ENCODE assay signal across 8 mouse cellular contexts in genomic region chr5:118396004-118396725, GRCm38 (mm10).
DNase-seq lines count a peak whose midpoint lies in the region; ATAC-seq and TF ChIP-seq lines count a peak whose summit lies in the region.

No protein-coding gene starts in this region.

- peak overlapping the region; percentile 37 for H3K9ac ChIP-seq in ES-Bruce4 (ENCODE audit: low read depth, poor library complexity, severe bottlenecking)
- no peak overlapping the region for H3K9ac ChIP-seq in embryonic facial prominence, embryonic 11.5 days (replicated peaks; ENCODE audit: low read length)
- H3K9ac ChIP-seq in hindbrain, embryonic 15.5 days, result peak overlapping the region; percentile 8; the same call in 1 of the 2 replicates
- H3K9ac ChIP-seq in midbrain, embryonic 14.5 days (replicated peaks; ENCODE audit: low read length), result no peak overlapping the region

- H3K4me1 ChIP-seq in heart, embryonic 10.5 days, result peaks cover 11% of the 10 kb centered on the region
- peaks cover 4% of the 10 kb centered on the region for H3K4me1 ChIP-seq in ES-Bruce4 (ENCODE audit: control insufficient read depth, insufficient read depth, low read length)
- H3K4me1 ChIP-seq in embryonic facial prominence, embryonic 11.5 days (ENCODE audit: control insufficient read depth, insufficient read depth, low read length), result no peaks in the 10 kb centered on the region
- H3K4me1 ChIP-seq in hindbrain, embryonic 15.5 days (replicated peaks), result peaks cover 18% of the 10 kb centered on the region
- 0 out of 2 replicates have a peak, but pooled peaks cover 5% of the 10 kb centered on the region for H3K4me1 ChIP-seq in midbrain, embryonic 14.5 days (ENCODE audit: control insufficient read depth, insufficient read depth, low read length)

- no peak for TF ChIP-seq EP300 in ES-Bruce4 (IDR thresholded peaks at IDR 0.05; ENCODE audit: insufficient read depth, low read depth, low read length)

- ATAC-seq in embryonic facial prominence, embryonic 11.5 days (replicated peaks; ENCODE audit: insufficient number of reproducible peaks, low FRiP score, low TSS enrichment, low read depth), result no peak
- peak; percentile 65; the same call in 1 of the 2 replicates for ATAC-seq in hindbrain, embryonic 15.5 days (ENCODE audit: low FRiP score, low read depth)
- no peak for ATAC-seq in midbrain, embryonic 14.5 days (ENCODE audit: low FRiP score, low TSS enrichment)

- no peak for TF ChIP-seq POLR2A in ES-Bruce4 (IDR thresholded peaks at IDR 0.05; ENCODE audit: insufficient read depth, low read length)

- WGBS in heart, embryonic 10.5 days, result 10% methylated on average over 28 of the region's 28 CpGs
- 9% methylated on average over 28 of the region's 28 CpGs for WGBS in embryonic facial prominence, embryonic 11.5 days
- 8% methylated on average over 28 of the region's 28 CpGs for WGBS in hindbrain, embryonic 15.5 days
- WGBS in midbrain, embryonic 14.5 days, result 12% methylated on average over 28 of the region's 28 CpGs

- TF ChIP-seq CTCF in ES-Bruce4 (IDR thresholded peaks at IDR 0.05; ENCODE audit: low read depth, low read length), result no peak

- H3K27me3 ChIP-seq in heart, embryonic 10.5 days (ENCODE audit: insufficient read depth, poor library complexity, severe bottlenecking), result peaks cover 49% of the 10 kb centered on the region
- no peaks in the 10 kb centered on the region for H3K27me3 ChIP-seq in ES-Bruce4 (ENCODE audit: control insufficient read depth, insufficient read depth, low read length, poor library complexity, severe bottlenecking)
- H3K27me3 ChIP-seq in embryonic facial prominence, embryonic 11.5 days (ENCODE audit: control insufficient read depth, insufficient read depth, low read length), result no peaks in the 10 kb centered on the region
- H3K27me3 ChIP-seq in hindbrain, embryonic 15.5 days, result no peaks in the 10 kb centered on the region
- no peaks in the 10 kb centered on the region for H3K27me3 ChIP-seq in midbrain, embryonic 14.5 days (ENCODE audit: control insufficient read depth, insufficient read depth, low read length)

- peak overlapping the region; percentile 34 for H3K4me3 ChIP-seq in heart, embryonic 10.5 days
- peak overlapping the region; percentile 31 for H3K4me3 ChIP-seq in ES-Bruce4 (ENCODE audit: low read depth, low read length)
- no peak overlapping the region for H3K4me3 ChIP-seq in embryonic facial prominence, embryonic 11.5 days (ENCODE audit: low read depth, low read length)
- H3K4me3 ChIP-seq in hindbrain, embryonic 15.5 days, result peak overlapping the region; percentile 8; the same call in 1 of the 2 replicates
- H3K4me3 ChIP-seq in midbrain, embryonic 14.5 days (replicated peaks; ENCODE audit: low read depth, low read length), result no peak overlapping the region

- DNase-seq in heart, embryonic 10.5 days (ENCODE audit: low spot score), result no peak
- DNase-seq in heart, adult 9 months (ENCODE audit: low spot score in 2 of 2), result no peak
- DNase-seq in embryonic facial prominence, embryonic 11.5 days (ENCODE audit: low spot score), result peak; percentile 30
- DNase-seq in midbrain, embryonic 14.5 days, result peak; percentile 77
- DNase-seq in T-cell, adult 2 months (ENCODE audit: low spot score), result no peak
- no peak for DNase-seq in spleen, postnatal 14 days (ENCODE audit: low spot score in 2 of 2)

- H3K9me3 ChIP-seq in heart, embryonic 10.5 days, result peaks cover 2% of the 10 kb centered on the region; the same call in 1 of the 2 replicates
- H3K9me3 ChIP-seq in ES-Bruce4 (replicated peaks; ENCODE audit: control insufficient read depth, insufficient read depth, low read length, poor library complexity, severe bottlenecking), result no peaks in the 10 kb centered on the region
- H3K9me3 ChIP-seq in embryonic facial prominence, embryonic 11.5 days (replicated peaks; ENCODE audit: control insufficient read depth, low read length), result no peaks in the 10 kb centered on the region
- H3K9me3 ChIP-seq in hindbrain, embryonic 15.5 days, result no peaks in the 10 kb centered on the region
- no peaks in the 10 kb centered on the region for H3K9me3 ChIP-seq in midbrain, embryonic 14.5 days (ENCODE audit: control insufficient read depth, low read length)

- H3K36me3 ChIP-seq in heart, embryonic 10.5 days, result no peaks in the 10 kb centered on the region
- H3K36me3 ChIP-seq in ES-Bruce4 (ENCODE audit: control insufficient read depth, insufficient read depth, low read length, poor library complexity, severe bottlenecking), result no peaks in the 10 kb centered on the region
- no peaks in the 10 kb centered on the region for H3K36me3 ChIP-seq in embryonic facial prominence, embryonic 11.5 days (replicated peaks; ENCODE audit: control insufficient read depth, insufficient read depth, low read depth, low read length)
- no peaks in the 10 kb centered on the region for H3K36me3 ChIP-seq in hindbrain, embryonic 15.5 days
- H3K36me3 ChIP-seq in midbrain, embryonic 14.5 days (ENCODE audit: control insufficient read depth, insufficient read depth, low read length), result no peaks in the 10 kb centered on the region

- no peak overlapping the region for H3K27ac ChIP-seq in heart, embryonic 10.5 days
- H3K27ac ChIP-seq in ES-Bruce4 (ENCODE audit: insufficient read depth, low read length), result no peak overlapping the region
- H3K27ac ChIP-seq in embryonic facial prominence, embryonic 11.5 days (replicated peaks; ENCODE audit: low read depth, low read length), result no peak overlapping the region
- no peak overlapping the region for H3K27ac ChIP-seq in hindbrain, embryonic 15.5 days (replicated peaks)
- H3K27ac ChIP-seq in midbrain, embryonic 14.5 days (replicated peaks; ENCODE audit: low read depth, low read length), result no peak overlapping the region

- peak overlapping the region; percentile 1; the same call in 1 of the 2 replicates for H3K4me2 ChIP-seq in embryonic facial prominence, embryonic 11.5 days (ENCODE audit: low read depth, low read length)
- H3K4me2 ChIP-seq in hindbrain, embryonic 15.5 days, result peak overlapping the region; percentile 48
- H3K4me2 ChIP-seq in midbrain, embryonic 14.5 days (ENCODE audit: low read length), result peak overlapping the region; percentile 27

Comparison
In these comparisons a context has a peak if more than half of its experiments do, and no peak if none do; other contexts are left out.
1. DNase-seq: peak in embryonic facial prominence, embryonic 11.5 days (single experiment) and midbrain, embryonic 14.5 days (single experiment); none in heart, embryonic 10.5 days (single experiment), heart, adult 9 months (0 of 2), T-cell, adult 2 months (single experiment) and spleen, postnatal 14 days (0 of 2).
2. H3K4me3 ChIP-seq: peak in heart, embryonic 10.5 days (single experiment), ES-Bruce4 (single experiment) and hindbrain, embryonic 15.5 days (single experiment); none in embryonic facial prominence, embryonic 11.5 days (single experiment) and midbrain, embryonic 14.5 days (single experiment).
3. H3K9ac ChIP-seq: peak in ES-Bruce4 (single experiment) and hindbrain, embryonic 15.5 days (single experiment); none in embryonic facial prominence, embryonic 11.5 days (single experiment) and midbrain, embryonic 14.5 days (single experiment).
4. Peak in every context shown above with its lines, with median percentiles within 50 percentile points of each other: H3K4me2 ChIP-seq.